Mouse (Mus musculus): ENCODE measurements around the gene Churc1. TPM values are rescaled to one million over a fixed set of nuclear protein-coding genes. Genes with fewer than 3 reads are reported as not detected.

The Churc1 gene
- total RNA-seq, 2 experiments from 2014 or later: 76.2 to 77.6 TPM

Other genes with a start within 250 kb of the Churc1 start
- gene Plekhg3, start 234.6 kb upstream of the Churc1 start, total RNA-seq (2021): 10 to 100 TPM; 21.1 to 22.0 TPM
- gene Sptb, start 55.0 kb upstream of the Churc1 start, total RNA-seq (2021): 10 to 100 TPM; 35.9 to 43.5 TPM
- gene Fntb, start 51 bp downstream of the Churc1 start, total RNA-seq (2021): 10 to 100 TPM; 17.9 to 20.1 TPM
- gene Gpx2, start 30.0 kb downstream of the Churc1 start, total RNA-seq (2021): not detected
- 1 to 10 TPM; 3.6 to 7.7 TPM for gene Rab15, start 57.4 kb downstream of the Churc1 start, total RNA-seq (2021)
- 10 to 100 TPM; 56.7 to 61.6 TPM for gene Max, start 196.7 kb downstream of the Churc1 start, total RNA-seq (2021)

All from adrenal gland, postnatal 10 days (tissue).